Mouse (Mus musculus) myocyte (in vitro differentiated cells): Measurements from ENCODE around the gene Sema3b. TPM values are rescaled to one million over a fixed set of nuclear protein-coding genes. Genes with fewer than 3 reads are reported as not detected.

Experiments used
- H3K27me3 ChIP-seq: one replicate; pipeline ENCODE4 v1.6.1; 2011; ENCODE audit not compliant: control insufficient read depth, insufficient read depth, insufficient read length
- H3K36me3 ChIP-seq: one replicate; pipeline ENCODE4 v1.6.1; 2011; ENCODE audit not compliant: control insufficient read depth, insufficient read depth
- H3K4me2 ChIP-seq: one replicate; pipeline ENCODE4 v1.6.1; 2011; ENCODE audit warnings: low read depth, control low read depth
- H3K4me3 ChIP-seq: one replicate; pipeline ENCODE4 v1.5.1; 2011; ENCODE audit warnings: mild to moderate bottlenecking, control low read depth, moderate library complexity
- H3K79me2 ChIP-seq: one replicate; pipeline ENCODE4 v1.6.1; 2011; ENCODE audit not compliant: control insufficient read depth, insufficient read depth
- H3ac ChIP-seq: one replicate; pipeline ENCODE4 v1.6.1; 2011; ENCODE audit not compliant: control insufficient read depth, insufficient read length
- CEBPB ChIP-seq: IDR thresholded peaks from 2 replicates; pipeline ENCODE4 v1.6.1; 2011; ENCODE audit warnings: mild to moderate bottlenecking, moderate library complexity; ENCODE audit not compliant: poor library complexity, insufficient read depth, severe bottlenecking
- E2F4 ChIP-seq: IDR thresholded peaks from one replicate; pipeline ENCODE4 v1.6.1; 2011; ENCODE audit warnings: mild to moderate bottlenecking, control low read depth, moderate library complexity; ENCODE audit not compliant: insufficient read depth
- MAX ChIP-seq: IDR thresholded peaks from one replicate; pipeline ENCODE4 v1.6.1; 2011; ENCODE audit warnings: low read depth, mild to moderate bottlenecking, control low read depth
- MYOD1 ChIP-seq, 3 experiments: IDR thresholded peaks; one replicate each; pipeline ENCODE4 v1.6.1; 2011; ENCODE audit warnings: control low read depth in 2 of 3, low read depth in 2 of 3, mild to moderate bottlenecking in 2 of 3, moderate library complexity in 1 of 3; ENCODE audit not compliant: insufficient read length in 2 of 3, control insufficient read depth in 1 of 3
- MYOG ChIP-seq, 3 experiments: IDR thresholded peaks; one replicate each; pipeline ENCODE4 v1.6.1; 2011; ENCODE audit warnings: control low read depth in 2 of 3, low read depth in 2 of 3, mild to moderate bottlenecking in 2 of 3; ENCODE audit not compliant: insufficient read length in 2 of 3, control insufficient read depth in 1 of 3, insufficient read depth in 1 of 3
- POLR2A ChIP-seq: IDR thresholded peaks from one replicate; pipeline ENCODE4 v1.6.1; 2011; ENCODE audit warnings: low read depth, mild to moderate bottlenecking, control low read depth, moderate library complexity; ENCODE audit not compliant: insufficient read length
- POLR2AphosphoS2 ChIP-seq: IDR thresholded peaks from one replicate; pipeline ENCODE4 v1.6.1; 2011; ENCODE audit warnings: low read depth, control low read depth; ENCODE audit not compliant: insufficient read length
- REST ChIP-seq: IDR thresholded peaks from one replicate; pipeline ENCODE4 v1.6.1; 2011; ENCODE audit warnings: mild to moderate bottlenecking, control low read depth, moderate library complexity; ENCODE audit not compliant: insufficient read depth, insufficient read length
- SRF ChIP-seq: IDR thresholded peaks from one replicate; pipeline ENCODE4 v1.6.1; 2011; ENCODE audit warnings: low read depth; ENCODE audit not compliant: control insufficient read depth, insufficient read length
- TCF12 ChIP-seq: IDR thresholded peaks from one replicate; pipeline ENCODE4 v1.6.1; 2011; ENCODE audit warnings: mild to moderate bottlenecking, control low read depth; ENCODE audit not compliant: poor library complexity, insufficient read depth, severe bottlenecking
- TCF3 ChIP-seq: IDR thresholded peaks from one replicate; pipeline ENCODE4 v1.6.1; 2011; ENCODE audit warnings: low read depth, control low read depth; ENCODE audit not compliant: insufficient read length
- USF1 ChIP-seq: IDR thresholded peaks from one replicate; pipeline ENCODE4 v1.6.1; 2011; ENCODE audit warnings: low read depth, mild to moderate bottlenecking, control low read depth, moderate library complexity
- polyA plus RNA-seq: library from polyadenylated mRNA; unstranded; fragments of >200 nt; fragmentation: generic; extraction: Trizol; gene quantifications from one replicate; pipeline ENCODE4 v1.2.1, GENCODE M21; 2012; ENCODE audit warnings: missing spikeins

The Sema3b gene
- polyA plus RNA-seq, 1 experiment = 59.9 TPM

- TF ChIP-seq TCF3 (no peak), E2F4 (no peak), REST (no peak), CEBPB (no peak)
- Histone ChIP-seq H3ac (peak overlapping the region; percentile 96), H3K36me3 (peaks cover 37% of the 10 kb centered on the region)
Measured at GRCm38 (mm10) chr9:107555701-107556100, 53.3 kb downstream of the Sema3b start.

GRCm38 (mm10) chr9:107555031-107555457, 54.0 kb downstream of the Sema3b start:
- peak overlapping the region; percentile 96 for H3ac ChIP-seq
- peaks cover 30% of the 10 kb centered on the region for H3K36me3 ChIP-seq
- peaks cover 52% of the 10 kb centered on the region for H3K79me2 ChIP-seq
- TF ChIP-seq POLR2AphosphoS2 (peak; percentile 71), MYOD1 (IDR thresholded peaks at IDR 0.05; ENCODE audit: control insufficient read depth in 1 of 3, insufficient read length in 2 of 3, low read depth in 2 of 3) (no peak), POLR2A (peak; percentile 33)
- peak overlapping the region; percentile 96 for H3K4me3 ChIP-seq
- no peaks in the 10 kb centered on the region for H3K27me3 ChIP-seq
- H3K4me2 ChIP-seq = peak overlapping the region; percentile 48

More at GRCm38 (mm10) chr9:107555701-107556100, 53.3 kb downstream of the Sema3b start:
- peak overlapping the region; percentile 96 for H3K4me3 ChIP-seq
- peak overlapping the region; percentile 48 for H3K4me2 ChIP-seq
- no peaks in the 10 kb centered on the region for H3K27me3 ChIP-seq
- H3K79me2 ChIP-seq = peaks cover 52% of the 10 kb centered on the region

- Histone ChIP-seq H3K79me2 (peaks cover 52% of the 10 kb centered on the region), H3K36me3 (peaks cover 24% of the 10 kb centered on the region), H3ac (peak overlapping the region; percentile 96), H3K4me3 (peak overlapping the region; percentile 96), H3K27me3 (no peaks in the 10 kb centered on the region), H3K4me2 (peak overlapping the region; percentile 85)
- TF ChIP-seq MAX = no peak
- no peak for TF ChIP-seq TCF12
- TF ChIP-seq POLR2AphosphoS2 = peak; percentile 93
- TF ChIP-seq SRF = no peak
- TF ChIP-seq MYOD1 (IDR thresholded peaks at IDR 0.05; ENCODE audit: control insufficient read depth in 1 of 3, insufficient read length in 2 of 3, low read depth in 2 of 3) = peak in 1 of 3 experiments; percentile 2
- no peak for TF ChIP-seq E2F4
- TF ChIP-seq USF1 = no peak
- peak; percentile 86 for TF ChIP-seq POLR2A
- peak in 1 of 3 experiments; percentile 1 for TF ChIP-seq MYOG (IDR thresholded peaks at IDR 0.05; ENCODE audit: control insufficient read depth in 1 of 3, insufficient read depth in 1 of 3, insufficient read length in 2 of 3, low read depth in 2 of 3)
Measured at GRCm38 (mm10) chr9:107554319-107554825, 54.7 kb downstream of the Sema3b start.

GRCm38 (mm10) chr9:107553541-107554318, 55.3 kb downstream of the Sema3b start:
- H3K79me2 ChIP-seq = peaks cover 52% of the 10 kb centered on the region
- no peaks in the 10 kb centered on the region for H3K27me3 ChIP-seq
- H3ac ChIP-seq = peak overlapping the region; percentile 96
- TF ChIP-seq POLR2AphosphoS2 (no peak), POLR2A (no peak), MYOG (IDR thresholded peaks at IDR 0.05; ENCODE audit: control insufficient read depth in 1 of 3, insufficient read depth in 1 of 3, insufficient read length in 2 of 3, low read depth in 2 of 3) (no peak), TCF3 (no peak), CEBPB (no peak), TCF12 (no peak), MAX (no peak), MYOD1 (IDR thresholded peaks at IDR 0.05; ENCODE audit: control insufficient read depth in 1 of 3, insufficient read length in 2 of 3, low read depth in 2 of 3) (no peak), USF1 (no peak), E2F4 (no peak), SRF (no peak), REST (no peak)
- H3K36me3 ChIP-seq = peaks cover 17% of the 10 kb centered on the region
- peak overlapping the region; percentile 96 for H3K4me3 ChIP-seq
- H3K4me2 ChIP-seq = peak overlapping the region; percentile 85

GRCm38 (mm10) chr9:107552690-107553393, 56.2 kb downstream of the Sema3b start:
- TF ChIP-seq SRF = no peak
- no peak for TF ChIP-seq TCF3
- TF ChIP-seq E2F4 = no peak
- no peak for TF ChIP-seq REST
- no peak for TF ChIP-seq POLR2A
- TF ChIP-seq MYOD1 (IDR thresholded peaks at IDR 0.05; ENCODE audit: control insufficient read depth in 1 of 3, insufficient read length in 2 of 3, low read depth in 2 of 3) = no peak
- no peak for TF ChIP-seq MYOG (IDR thresholded peaks at IDR 0.05; ENCODE audit: control insufficient read depth in 1 of 3, insufficient read depth in 1 of 3, insufficient read length in 2 of 3, low read depth in 2 of 3)
- no peak for TF ChIP-seq CEBPB
- TF ChIP-seq POLR2AphosphoS2 = no peak
- TF ChIP-seq MAX = no peak
- TF ChIP-seq USF1 = no peak
- no peak for TF ChIP-seq TCF12
- Histone ChIP-seq H3K27me3 (no peaks in the 10 kb centered on the region), H3K4me2 (peak overlapping the region; percentile 85), H3K4me3 (peak overlapping the region; percentile 96), H3ac (no peak overlapping the region), H3K36me3 (peaks cover 8% of the 10 kb centered on the region), H3K79me2 (peaks cover 44% of the 10 kb centered on the region)
